Mouse (Mus musculus): ENCODE data around the gene Bach2. TPM values are rescaled to one million over a fixed set of nuclear protein-coding genes. Genes with fewer than 3 reads are reported as not detected.

Gene Bach2
- polyA plus RNA-seq, 1 experiment from 2014 or later = 7.3 TPM

GRCm38 (mm10) chr4:32325596-32325995 is 87.0 kb downstream of the Bach2 start:
- no peak for ATAC-seq (ENCODE audit: low read depth)
- H3K27me3 ChIP-seq (replicated peaks; ENCODE audit: control insufficient read depth, insufficient read depth, low read length) = no peaks in the 10 kb centered on the region
- no peak overlapping the region for H3K9ac ChIP-seq (ENCODE audit: low read depth, low read length)
- no peaks in the 10 kb centered on the region for H3K36me3 ChIP-seq (ENCODE audit: control insufficient read depth, insufficient read depth, low read length)
- 56% methylated on average over 3 of the region's 3 CpGs for WGBS
- DNase-seq (ENCODE audit: low spot score) = no peak
- no peak overlapping the region for H3K27ac ChIP-seq (replicated peaks; ENCODE audit: low read depth, low read length)
- 0 out of 2 replicates have a peak, but pooled peaks cover 6% of the 10 kb centered on the region for H3K9me3 ChIP-seq (ENCODE audit: control insufficient read depth, low read length)
- peaks cover 8% of the 10 kb centered on the region for H3K4me1 ChIP-seq (ENCODE audit: control insufficient read depth, insufficient read depth, low read length)
- H3K4me2 ChIP-seq (ENCODE audit: low read depth, low read length) = no peak overlapping the region
- no peak overlapping the region for H3K4me3 ChIP-seq (ENCODE audit: low read depth, low read length)

GRCm38 (mm10) chr4:32326279-32326678 is 87.7 kb downstream of the Bach2 start:
- no peaks in the 10 kb centered on the region for H3K27me3 ChIP-seq (replicated peaks; ENCODE audit: control insufficient read depth, insufficient read depth, low read length)
- H3K4me3 ChIP-seq (ENCODE audit: low read depth, low read length) = no peak overlapping the region
- no peak overlapping the region for H3K27ac ChIP-seq (replicated peaks; ENCODE audit: low read depth, low read length)
- H3K36me3 ChIP-seq (ENCODE audit: control insufficient read depth, insufficient read depth, low read length) = no peaks in the 10 kb centered on the region
- H3K9ac ChIP-seq (ENCODE audit: low read depth, low read length) = no peak overlapping the region
- H3K4me1 ChIP-seq (ENCODE audit: control insufficient read depth, insufficient read depth, low read length) = peaks cover 8% of the 10 kb centered on the region
- ATAC-seq (ENCODE audit: low read depth) = no peak
- 0 out of 2 replicates have a peak, but pooled peaks cover 6% of the 10 kb centered on the region for H3K9me3 ChIP-seq (ENCODE audit: control insufficient read depth, low read length)
- 72% methylated on average over 10 of the region's 10 CpGs for WGBS
- H3K4me2 ChIP-seq (ENCODE audit: low read depth, low read length) = no peak overlapping the region
- DNase-seq (ENCODE audit: low spot score) = no peak

GRCm38 (mm10) chr4:32326860-32327259 is 88.3 kb downstream of the Bach2 start:
- DNase-seq (ENCODE audit: low spot score) = no peak
- no peaks in the 10 kb centered on the region for H3K27me3 ChIP-seq (replicated peaks; ENCODE audit: control insufficient read depth, insufficient read depth, low read length)
- no peaks in the 10 kb centered on the region for H3K36me3 ChIP-seq (ENCODE audit: control insufficient read depth, insufficient read depth, low read length)
- WGBS = 42% methylated on average over 3 of the region's 3 CpGs
- no peak overlapping the region for H3K27ac ChIP-seq (replicated peaks; ENCODE audit: low read depth, low read length)
- no peak overlapping the region for H3K4me3 ChIP-seq (ENCODE audit: low read depth, low read length)
- 0 out of 2 replicates have a peak, but pooled peaks cover 6% of the 10 kb centered on the region for H3K9me3 ChIP-seq (ENCODE audit: control insufficient read depth, low read length)
- ATAC-seq (ENCODE audit: low read depth) = no peak
- no peak overlapping the region for H3K4me2 ChIP-seq (ENCODE audit: low read depth, low read length)
- H3K9ac ChIP-seq (ENCODE audit: low read depth, low read length) = 0 out of 2 replicates have a peak overlapping the region, but pooled peaks have one; percentile 37
- peaks cover 8% of the 10 kb centered on the region for H3K4me1 ChIP-seq (ENCODE audit: control insufficient read depth, insufficient read depth, low read length)

GRCm38 (mm10) chr4:32327626-32328025 is 89.0 kb downstream of the Bach2 start:
- DNase-seq (ENCODE audit: low spot score) = no peak

GRCm38 (mm10) chr4:32328561-32328960 is 90.0 kb downstream of the Bach2 start:
- Histone ChIP-seq H3K36me3 (ENCODE audit: control insufficient read depth, insufficient read depth, low read length) (no peaks in the 10 kb centered on the region), H3K27me3 (replicated peaks; ENCODE audit: control insufficient read depth, insufficient read depth, low read length) (no peaks in the 10 kb centered on the region), H3K9me3 (ENCODE audit: control insufficient read depth, low read length) (0 out of 2 replicates have a peak, but pooled peaks cover under 1% of the 10 kb centered on the region), H3K27ac (replicated peaks; ENCODE audit: low read depth, low read length) (no peak overlapping the region), H3K4me2 (ENCODE audit: low read depth, low read length) (no peak overlapping the region), H3K9ac (ENCODE audit: low read depth, low read length) (no peak overlapping the region), H3K4me3 (ENCODE audit: low read depth, low read length) (no peak overlapping the region), H3K4me1 (ENCODE audit: control insufficient read depth, insufficient read depth, low read length) (peaks cover 8% of the 10 kb centered on the region)
- DNase-seq (ENCODE audit: low spot score) (no peak), ATAC-seq (ENCODE audit: low read depth) (no peak)
- WGBS = 63% methylated on average over 2 of the region's 2 CpGs

More at GRCm38 (mm10) chr4:32327626-32328025, 89.0 kb downstream of the Bach2 start:
- H3K27ac ChIP-seq (replicated peaks; ENCODE audit: low read depth, low read length) = no peak overlapping the region
- no peak overlapping the region for H3K4me3 ChIP-seq (ENCODE audit: low read depth, low read length)
- peaks cover 8% of the 10 kb centered on the region for H3K4me1 ChIP-seq (ENCODE audit: control insufficient read depth, insufficient read depth, low read length)
- 0 out of 2 replicates have a peak, but pooled peaks have one; percentile 26 for ATAC-seq (ENCODE audit: low read depth)
- no peaks in the 10 kb centered on the region for H3K36me3 ChIP-seq (ENCODE audit: control insufficient read depth, insufficient read depth, low read length)
- whole genome bisulfite sequencing = 40% methylated on average over 5 of the region's 5 CpGs
- no peaks in the 10 kb centered on the region for H3K27me3 ChIP-seq (replicated peaks; ENCODE audit: control insufficient read depth, insufficient read depth, low read length)
- no peak overlapping the region for H3K9ac ChIP-seq (ENCODE audit: low read depth, low read length)
- H3K4me2 ChIP-seq (ENCODE audit: low read depth, low read length) = no peak overlapping the region
- H3K9me3 ChIP-seq (ENCODE audit: control insufficient read depth, low read length) = 0 out of 2 replicates have a peak, but pooled peaks cover 6% of the 10 kb centered on the region

GRCm38 (mm10) chr4:32330584-32331314 is 92.1 kb downstream of the Bach2 start:
- H3K9me3 ChIP-seq (ENCODE audit: control insufficient read depth, low read length) = no peaks in the 10 kb centered on the region
- H3K4me3 ChIP-seq (ENCODE audit: low read depth, low read length) = no peak overlapping the region
- H3K27ac ChIP-seq (replicated peaks; ENCODE audit: low read depth, low read length) = no peak overlapping the region
- H3K9ac ChIP-seq (ENCODE audit: low read depth, low read length) = no peak overlapping the region
- no peak overlapping the region for H3K4me2 ChIP-seq (ENCODE audit: low read depth, low read length)
- no peaks in the 10 kb centered on the region for H3K27me3 ChIP-seq (replicated peaks; ENCODE audit: control insufficient read depth, insufficient read depth, low read length)
- ATAC-seq (ENCODE audit: low read depth) (no peak), DNase-seq (ENCODE audit: low spot score) (no peak)
- H3K36me3 ChIP-seq (ENCODE audit: control insufficient read depth, insufficient read depth, low read length) = no peaks in the 10 kb centered on the region
- 81% methylated on average over 8 of the region's 8 CpGs for WGBS
- H3K4me1 ChIP-seq (ENCODE audit: control insufficient read depth, insufficient read depth, low read length) = peaks cover 5% of the 10 kb centered on the region

GRCm38 (mm10) chr4:32332028-32332427 is 93.4 kb downstream of the Bach2 start:
- ATAC-seq (ENCODE audit: low read depth) (no peak), DNase-seq (ENCODE audit: low spot score) (no peak)
- Histone ChIP-seq H3K4me1 (ENCODE audit: control insufficient read depth, insufficient read depth, low read length) (peaks cover 5% of the 10 kb centered on the region; the same call in 1 of the 2 replicates), H3K27me3 (replicated peaks; ENCODE audit: control insufficient read depth, insufficient read depth, low read length) (no peaks in the 10 kb centered on the region), H3K9me3 (ENCODE audit: control insufficient read depth, low read length) (no peaks in the 10 kb centered on the region), H3K4me2 (ENCODE audit: low read depth, low read length) (no peak overlapping the region), H3K27ac (replicated peaks; ENCODE audit: low read depth, low read length) (no peak overlapping the region), H3K4me3 (ENCODE audit: low read depth, low read length) (no peak overlapping the region), H3K9ac (ENCODE audit: low read depth, low read length) (no peak overlapping the region), H3K36me3 (ENCODE audit: control insufficient read depth, insufficient read depth, low read length) (no peaks in the 10 kb centered on the region)
- 96% methylated on average over 12 of the region's 12 CpGs for WGBS

GRCm38 (mm10) chr4:32334131-32334530 is 95.5 kb downstream of the Bach2 start:
- H3K27ac ChIP-seq (replicated peaks; ENCODE audit: low read depth, low read length) = no peak overlapping the region
- H3K9ac ChIP-seq (ENCODE audit: low read depth, low read length) = no peak overlapping the region
- no peak overlapping the region for H3K4me2 ChIP-seq (ENCODE audit: low read depth, low read length)
- no peaks in the 10 kb centered on the region for H3K9me3 ChIP-seq (ENCODE audit: control insufficient read depth, low read length)
- peaks cover 7% of the 10 kb centered on the region; the same call in 1 of the 2 replicates for H3K4me1 ChIP-seq (ENCODE audit: control insufficient read depth, insufficient read depth, low read length)
- no peak overlapping the region for H3K4me3 ChIP-seq (ENCODE audit: low read depth, low read length)
- WGBS = 97% methylated on average over 1 of the region's 1 CpGs
- H3K27me3 ChIP-seq (replicated peaks; ENCODE audit: control insufficient read depth, insufficient read depth, low read length) = no peaks in the 10 kb centered on the region
- DNase-seq (ENCODE audit: low spot score) = no peak
- ATAC-seq (ENCODE audit: low read depth) = no peak
- no peaks in the 10 kb centered on the region for H3K36me3 ChIP-seq (ENCODE audit: control insufficient read depth, insufficient read depth, low read length)

- Histone ChIP-seq H3K27me3 (replicated peaks; ENCODE audit: control insufficient read depth, insufficient read depth, low read length) (no peaks in the 10 kb centered on the region), H3K9ac (ENCODE audit: low read depth, low read length) (no peak overlapping the region), H3K27ac (replicated peaks; ENCODE audit: low read depth, low read length) (no peak overlapping the region), H3K4me3 (ENCODE audit: low read depth, low read length) (no peak overlapping the region), H3K4me2 (ENCODE audit: low read depth, low read length) (no peak overlapping the region), H3K36me3 (ENCODE audit: control insufficient read depth, insufficient read depth, low read length) (no peaks in the 10 kb centered on the region), H3K9me3 (ENCODE audit: control insufficient read depth, low read length) (no peaks in the 10 kb centered on the region), H3K4me1 (ENCODE audit: control insufficient read depth, insufficient read depth, low read length) (peaks cover 7% of the 10 kb centered on the region; the same call in 1 of the 2 replicates)
- DNase-seq (ENCODE audit: low spot score) (no peak), ATAC-seq (ENCODE audit: low read depth) (no peak)
- 83% methylated on average over 5 of the region's 5 CpGs for WGBS
Observed at GRCm38 (mm10) chr4:32334765-32335164, 96.2 kb downstream of the Bach2 start.
